Mouse (Mus musculus) monocyte, adult 5-6 weeks (primary cell): ENCODE measurements around the gene Tnni1. TPM values are rescaled to one million over a fixed set of nuclear protein-coding genes. Genes with fewer than 3 reads are reported as not detected.

Experiments
- ATAC-seq: fragments of 153-309, 156-312 bp; replicated peaks from 2 replicates; pipeline ENCODE4 v1.8.0; 2017; ENCODE audit warnings: mild to moderate bottlenecking; ENCODE audit not compliant: low TSS enrichment, insufficient number of reproducible peaks, severe bottlenecking, poor library complexity, low FRiP score
- total RNA-seq: library from RNA; stranded (forward); fragments of 200-1000, 200-491, 200-594 nt; gene quantifications from 3 replicates; pipeline ENCODE4 v1.2.3, GENCODE M21; 2017

The Tnni1 gene
- total RNA-seq, result 0.97 to 3.4 TPM in 2 of 3 replicates, not detected in the other

GRCm38 (mm10) chr1:135778780-135779535 is at the start of gene Tnni1:
Gene Tnni1 (plus strand): TSS chr1:135779434.
- no peak for ATAC-seq

DNA sequence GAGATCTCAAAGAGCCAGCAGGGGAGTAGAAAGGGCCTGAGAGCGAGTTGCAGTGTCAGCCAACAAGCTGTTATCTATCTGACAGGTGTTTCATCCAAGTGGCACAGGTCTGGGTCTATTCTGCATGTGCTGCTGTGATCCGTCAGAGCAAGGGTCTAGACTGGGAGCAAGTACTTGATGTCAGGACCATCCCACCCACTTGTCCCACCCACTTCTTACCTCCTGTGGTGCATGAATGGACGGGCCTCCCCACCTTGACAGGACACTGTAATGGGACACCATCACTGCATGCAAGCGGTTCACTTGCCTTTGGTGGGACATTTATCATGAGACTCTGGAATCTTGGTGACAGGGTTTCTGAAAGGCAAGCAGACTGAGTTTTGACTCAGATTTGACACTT is 49.4 kb upstream of the Tnni1 start:
- no peak for ATAC-seq

GRCm38 (mm10) chr1:135730296-135730695 is 48.9 kb upstream of the Tnni1 start:
- ATAC-seq, result no peak

GRCm38 (mm10) chr1:135731393-135731792 is 47.8 kb upstream of the Tnni1 start:
- ATAC-seq, result no peak

- ATAC-seq, result no peak
These were observed 47.1 kb upstream of the Tnni1 start for GRCm38 (mm10) chr1:135731897-135732684.

DNA sequence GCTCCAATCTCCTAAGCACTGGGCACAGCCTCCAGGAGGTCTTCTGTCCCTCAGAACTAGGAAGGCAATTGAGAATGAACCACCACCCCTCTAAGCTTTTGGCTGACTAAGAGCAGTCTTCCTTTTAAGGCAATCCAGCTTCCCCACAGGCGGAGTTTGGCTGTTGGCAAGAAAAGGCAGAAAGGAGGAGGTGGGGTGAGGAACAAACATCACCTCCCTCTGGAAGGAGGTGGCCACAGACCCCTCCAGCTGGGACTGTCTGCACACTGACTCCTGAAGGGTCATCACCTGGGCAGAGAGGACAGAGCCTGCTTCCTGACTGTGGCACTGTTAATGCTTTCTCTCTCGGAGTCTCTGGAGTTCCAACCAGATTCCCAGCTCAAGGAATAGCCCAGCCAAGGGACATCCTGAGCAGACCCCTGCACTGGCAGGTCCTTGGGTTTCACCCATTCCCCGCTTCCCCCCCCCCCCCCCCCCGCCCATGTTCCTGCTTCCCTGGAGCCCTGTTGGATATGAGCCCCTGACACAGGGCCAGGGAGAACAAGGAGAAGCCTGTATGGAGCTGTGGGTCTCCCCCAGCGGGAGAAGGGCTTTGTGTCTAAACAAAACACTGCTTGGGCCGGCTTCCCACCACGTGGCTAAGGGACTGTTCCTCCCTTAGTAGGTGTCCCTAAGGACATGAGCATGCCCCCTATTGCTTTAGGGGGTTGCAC is 44.9 kb upstream of the Tnni1 start:
- ATAC-seq, result no peak

DNA sequence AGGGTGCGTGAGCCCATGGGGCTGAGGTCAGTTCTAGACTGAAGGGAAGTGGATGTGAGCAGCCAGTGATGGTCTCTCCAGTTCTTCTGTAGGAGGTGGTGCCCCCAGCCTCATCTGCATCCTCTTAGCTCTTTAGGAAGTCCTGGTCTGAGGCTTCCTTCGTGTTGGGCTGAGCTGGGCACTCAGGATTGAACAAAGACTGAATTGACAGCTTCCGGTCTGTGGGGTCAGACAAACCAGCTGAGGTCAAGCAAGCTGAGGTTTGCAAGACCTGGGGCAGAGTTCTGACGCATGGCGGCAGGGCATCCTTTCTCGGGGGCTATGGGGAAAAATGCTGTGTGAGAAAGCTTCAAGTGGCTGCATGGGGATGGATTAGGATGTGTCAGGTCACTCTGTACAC is 43.8 kb upstream of the Tnni1 start:
- ATAC-seq, result no peak

DNA sequence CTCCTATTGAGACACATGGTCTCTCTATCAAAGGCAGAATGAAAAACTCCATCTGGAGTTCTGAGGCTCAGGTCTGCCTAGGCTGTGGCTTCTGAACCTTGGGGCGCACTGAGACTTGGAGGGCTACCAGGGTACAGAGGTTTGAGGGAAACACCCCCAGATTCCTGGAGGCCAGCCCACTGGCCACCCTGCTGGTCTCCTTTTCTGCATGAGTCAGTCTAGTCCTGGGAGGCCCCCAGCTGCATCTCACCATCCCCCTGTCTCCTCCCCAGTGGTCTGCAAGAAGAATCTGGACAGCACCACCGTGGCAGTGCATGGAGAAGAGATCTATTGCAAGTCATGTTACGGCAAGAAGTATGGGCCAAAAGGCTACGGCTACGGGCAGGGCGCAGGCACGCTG is 34.2 kb upstream of the Tnni1 start:
- no peak for ATAC-seq

DNA sequence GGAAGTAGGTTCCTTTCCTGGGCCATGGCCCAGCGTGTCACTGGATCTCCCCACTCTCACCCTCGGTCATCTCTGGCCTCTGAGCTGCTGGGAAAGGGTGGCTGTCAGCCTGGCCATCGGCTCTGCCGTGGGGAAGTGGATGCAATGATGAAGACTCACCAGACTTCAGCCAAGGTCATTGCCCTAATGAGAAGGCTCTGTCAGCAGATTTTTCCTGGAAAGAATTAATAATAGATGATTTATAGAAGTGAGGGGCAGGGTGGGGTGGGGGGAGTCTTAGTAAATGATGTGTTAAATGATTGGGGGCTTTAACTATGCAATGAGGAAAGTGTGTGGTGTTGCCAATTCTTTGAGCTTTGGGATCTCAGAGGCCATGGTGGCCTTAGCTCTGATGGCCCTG is 33.0 kb upstream of the Tnni1 start:
- ATAC-seq, result no peak

- ATAC-seq, result peak; percentile 98
These were observed 26.4 kb upstream of the Tnni1 start for GRCm38 (mm10) chr1:135752737-135753348.

GRCm38 (mm10) chr1:135755287-135755686 is 23.9 kb upstream of the Tnni1 start:
- ATAC-seq, result no peak

- ATAC-seq, result no peak
These were observed 23.3 kb upstream of the Tnni1 start for GRCm38 (mm10) chr1:135755913-135756312.

DNA sequence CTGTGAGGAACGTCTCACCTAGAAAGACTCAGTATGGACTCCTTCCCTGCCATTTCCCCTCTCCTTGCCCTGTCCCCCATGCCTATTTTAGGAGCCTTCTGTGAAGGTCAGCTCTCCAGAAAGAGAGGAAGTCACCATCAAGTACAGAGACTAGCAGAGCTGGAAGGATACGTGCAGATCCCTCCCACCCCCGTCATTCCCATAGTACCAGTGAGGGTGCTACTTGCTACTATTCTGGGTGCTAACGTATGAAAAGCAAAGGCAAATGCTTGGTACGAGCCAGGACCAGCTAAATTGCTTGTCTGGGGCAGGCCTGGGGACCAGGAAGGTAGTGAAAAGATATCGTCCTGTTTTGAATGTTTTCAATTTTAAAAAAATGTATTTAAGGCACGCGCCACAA is 21.9 kb upstream of the Tnni1 start:
- ATAC-seq, result no peak

DNA sequence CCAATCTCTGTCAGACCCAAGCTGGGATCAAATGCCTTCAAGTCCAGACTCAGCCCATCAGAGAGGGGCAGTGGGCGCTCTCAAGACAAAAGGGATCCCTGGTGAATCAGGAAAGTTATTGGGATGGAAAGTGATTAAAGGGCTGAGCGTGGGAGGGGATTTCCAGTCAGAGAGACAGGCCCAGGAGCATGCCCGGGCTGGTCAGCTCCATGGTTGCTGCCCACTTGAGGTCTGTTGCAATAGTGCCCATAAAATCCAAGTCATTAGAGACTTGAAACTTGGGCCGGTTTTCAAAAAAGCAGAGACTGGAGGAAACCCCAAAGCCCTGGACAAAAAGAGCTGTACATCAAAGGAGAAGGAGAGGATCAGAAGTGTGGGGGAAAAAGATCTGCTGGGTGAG is 19.5 kb upstream of the Tnni1 start:
- ATAC-seq, result no peak

DNA sequence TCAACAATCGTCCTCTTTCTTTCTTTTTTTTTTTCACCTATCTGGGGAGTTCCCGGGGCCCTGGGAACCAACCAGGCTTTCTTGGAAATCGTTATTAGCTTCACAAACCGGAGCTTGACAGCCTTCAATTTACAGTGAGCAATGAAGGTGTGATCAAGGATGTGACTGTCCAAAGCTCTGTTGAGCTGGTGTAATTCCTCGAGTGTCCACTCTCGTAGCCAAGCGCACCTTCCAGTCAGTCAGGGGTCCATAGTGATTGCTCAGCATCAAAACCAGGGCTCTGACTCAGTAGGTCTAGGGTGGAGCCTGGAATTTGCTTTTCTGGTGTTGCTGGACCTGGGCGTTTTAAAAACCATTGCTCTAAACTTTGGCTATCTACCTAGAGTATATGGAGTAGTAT is 19.0 kb upstream of the Tnni1 start:
- no peak for ATAC-seq

GRCm38 (mm10) chr1:135761728-135762127 is 17.5 kb upstream of the Tnni1 start:
- ATAC-seq, result no peak

- ATAC-seq, result no peak
These were observed 15.6 kb upstream of the Tnni1 start for GRCm38 (mm10) chr1:135763503-135764205.

DNA sequence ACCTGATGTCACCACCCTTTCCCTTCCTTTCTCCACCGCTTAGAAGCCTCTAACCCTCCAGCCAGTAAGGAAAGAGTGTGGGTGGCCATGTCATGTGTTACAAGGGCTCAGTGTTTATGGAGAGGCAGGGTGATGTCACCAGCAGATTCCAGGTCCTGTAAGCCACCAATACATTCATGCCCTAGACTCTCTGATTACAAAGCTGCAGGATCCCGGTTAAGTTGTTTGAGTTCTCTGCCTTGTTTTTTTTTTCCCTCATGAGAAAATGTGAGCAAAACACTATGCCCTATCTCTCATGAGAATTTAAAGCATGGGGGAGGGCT is 15.1 kb upstream of the Tnni1 start:
- ATAC-seq, result no peak
